Mouse (Mus musculus): Measurements from ENCODE around the gene Yeats4.

Gene Yeats4

GRCm38 (mm10) chr10:117199701-117200100 lies 24.6 kb downstream of the Yeats4 start:
- no peak for DNase-seq

- DNase-seq: no peak
These were observed 27.6 kb downstream of the Yeats4 start for GRCm38 (mm10) chr10:117196696-117197095.

GRCm38 (mm10) chr10:117195748-117196147 lies 28.6 kb downstream of the Yeats4 start:
- DNase-seq: no peak

- DNase-seq: no peak
These were observed 29.3 kb downstream of the Yeats4 start for GRCm38 (mm10) chr10:117195005-117195404.

GRCm38 (mm10) chr10:117193364-117193763 lies 30.9 kb downstream of the Yeats4 start:
- no peak for DNase-seq

GRCm38 (mm10) chr10:117185399-117186089 lies 38.8 kb downstream of the Yeats4 start:
- no peak for DNase-seq

GRCm38 (mm10) chr10:117181098-117181497 lies 43.2 kb downstream of the Yeats4 start:
- no peak for DNase-seq

- no peak for DNase-seq
These were observed 49.7 kb downstream of the Yeats4 start for GRCm38 (mm10) chr10:117174645-117175044.

GRCm38 (mm10) chr10:117173566-117174438 lies 50.5 kb downstream of the Yeats4 start:
- DNase-seq: no peak

GRCm38 (mm10) chr10:117173111-117173510 lies 51.2 kb downstream of the Yeats4 start:
- DNase-seq: no peak

GRCm38 (mm10) chr10:117172069-117172468 lies 52.2 kb downstream of the Yeats4 start:
- DNase-seq: no peak

GRCm38 (mm10) chr10:117166785-117167425 lies 57.4 kb downstream of the Yeats4 start:
- no peak for DNase-seq

All from cerebellum, adult 11 months (tissue).